Mouse (Mus musculus) ovary, postnatal 10 days (tissue): ENCODE measurements around the gene Pkp1.

Experiments
- DNase-seq: peaks from one replicate; pipeline ENCODE4 v3.0.0; 2022; ENCODE audit warnings: low spot score

Gene Pkp1

GRCm38 (mm10) chr1:135856070-135856469 lies 62.9 kb downstream of the Pkp1 start:
- DNase-seq, result no peak

DNA sequence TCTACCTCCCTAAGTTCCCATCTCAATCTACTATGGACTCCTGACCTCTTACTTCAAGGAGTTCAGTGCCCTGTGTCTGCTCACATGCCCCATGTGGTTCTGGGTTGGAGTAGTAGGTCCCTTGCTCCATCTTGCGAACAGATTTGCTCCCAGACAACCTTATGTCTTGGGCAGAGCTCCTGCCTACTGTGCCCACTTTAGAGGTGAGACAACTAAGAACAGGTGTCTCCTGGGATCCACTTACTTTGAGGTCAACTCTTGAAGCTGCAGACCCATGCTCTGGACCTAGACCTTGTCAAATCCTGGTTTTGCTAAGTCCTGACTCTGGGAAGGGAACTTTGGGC lies 63.7 kb downstream of the Pkp1 start:
- no peak for DNase-seq

DNA sequence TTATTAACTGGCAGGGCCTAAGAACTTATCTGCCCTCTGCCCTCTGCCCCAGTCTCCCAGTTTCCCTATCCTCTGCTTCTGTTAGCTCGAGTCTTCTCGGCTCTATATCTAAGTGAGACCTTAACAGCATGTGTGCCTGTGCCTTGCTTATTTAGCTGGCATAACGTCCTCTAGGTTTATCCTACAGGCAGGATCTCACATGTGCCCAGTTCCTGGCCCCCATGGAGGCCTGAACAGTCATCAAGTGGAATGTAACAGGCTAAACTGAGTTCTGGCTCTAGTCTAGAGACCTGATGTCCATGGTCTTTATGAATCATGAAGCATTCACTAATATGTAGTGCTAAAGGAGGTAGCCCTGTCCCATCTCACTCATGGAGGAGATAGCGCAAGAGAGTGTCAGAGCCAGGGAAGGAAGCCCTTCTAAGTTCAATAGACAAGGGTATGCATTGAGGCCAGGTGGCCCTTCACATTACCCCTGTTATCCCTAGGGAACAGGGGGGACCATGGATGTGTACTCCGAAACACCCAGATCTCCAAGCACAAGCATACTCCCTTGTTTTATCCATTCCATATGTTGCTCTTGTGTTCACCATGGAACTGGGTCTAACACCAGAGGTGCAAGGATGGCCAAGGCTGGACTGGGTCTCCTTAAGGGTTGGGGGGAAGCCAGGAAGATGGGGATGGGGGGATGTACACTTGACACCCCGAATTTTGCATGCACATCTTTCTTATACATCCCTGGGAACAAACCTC lies 64.2 kb downstream of the Pkp1 start:
- no peak for DNase-seq

GRCm38 (mm10) chr1:135853200-135853599 lies 65.8 kb downstream of the Pkp1 start:
- no peak for DNase-seq

GRCm38 (mm10) chr1:135852044-135852756 lies 66.8 kb downstream of the Pkp1 start:
- no peak for DNase-seq

DNA sequence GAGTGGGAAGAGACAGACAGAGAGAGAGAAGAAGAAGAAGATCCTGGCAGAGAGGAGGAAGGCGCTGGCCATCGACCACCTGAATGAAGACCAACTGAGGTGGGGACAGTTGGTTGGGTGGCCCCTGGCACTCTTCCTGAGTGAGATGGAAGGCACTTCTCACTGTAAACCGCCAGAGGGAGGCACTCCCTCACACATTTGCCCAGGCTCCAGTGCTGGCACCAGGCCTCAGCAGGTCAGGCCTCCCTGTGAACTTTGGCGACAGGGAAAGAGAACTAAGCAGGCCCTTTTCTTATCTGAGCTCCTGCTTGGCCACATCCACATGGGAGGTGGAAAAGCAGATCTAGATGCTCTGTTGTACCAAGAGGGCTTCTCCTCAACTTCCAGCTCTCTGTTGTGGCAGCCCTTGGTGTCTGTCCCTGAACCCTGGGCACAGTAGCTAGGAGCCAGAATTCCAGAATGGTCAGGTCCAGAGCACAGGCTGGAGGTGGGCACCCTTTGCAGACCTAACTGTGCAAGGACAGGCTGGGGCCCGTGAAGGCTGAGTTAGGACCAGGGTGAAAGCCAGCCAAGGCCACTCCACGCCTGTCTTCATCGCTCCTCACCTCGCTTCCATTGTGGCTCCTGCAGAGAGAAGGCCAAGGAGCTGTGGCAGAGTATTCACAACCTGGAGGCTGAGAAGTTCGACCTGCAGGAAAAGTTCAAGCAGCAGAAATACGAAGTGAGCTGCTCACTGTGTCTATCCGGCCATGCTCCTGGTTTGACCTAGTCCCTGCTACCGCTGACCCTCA lies 68.1 kb downstream of the Pkp1 start:
- DNase-seq, result no peak

- DNase-seq, result no peak
Measured at GRCm38 (mm10) chr1:135847611-135848351, 71.2 kb downstream of the Pkp1 start.

DNA sequence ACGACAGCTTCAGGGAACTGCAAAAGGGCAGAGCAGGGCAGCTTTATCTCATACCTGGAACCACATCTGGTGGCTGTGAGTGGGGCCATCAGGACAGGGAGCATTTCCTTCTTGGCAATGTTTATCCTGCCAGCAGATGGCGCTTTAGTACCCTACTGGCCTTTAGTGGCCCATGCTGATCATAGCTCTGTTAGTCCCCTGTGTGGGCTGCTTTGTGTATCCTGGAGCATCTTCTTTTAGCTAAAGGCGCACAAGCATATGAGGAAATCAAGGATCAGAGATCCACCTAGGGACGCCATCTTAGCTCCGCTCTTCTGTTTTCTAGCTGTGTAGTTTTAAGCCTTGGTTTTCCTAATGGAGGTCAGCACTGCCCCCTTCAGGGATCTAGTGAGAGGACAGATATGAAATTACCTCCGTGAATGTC lies 71.9 kb downstream of the Pkp1 start:
- DNase-seq, result no peak

DNA sequence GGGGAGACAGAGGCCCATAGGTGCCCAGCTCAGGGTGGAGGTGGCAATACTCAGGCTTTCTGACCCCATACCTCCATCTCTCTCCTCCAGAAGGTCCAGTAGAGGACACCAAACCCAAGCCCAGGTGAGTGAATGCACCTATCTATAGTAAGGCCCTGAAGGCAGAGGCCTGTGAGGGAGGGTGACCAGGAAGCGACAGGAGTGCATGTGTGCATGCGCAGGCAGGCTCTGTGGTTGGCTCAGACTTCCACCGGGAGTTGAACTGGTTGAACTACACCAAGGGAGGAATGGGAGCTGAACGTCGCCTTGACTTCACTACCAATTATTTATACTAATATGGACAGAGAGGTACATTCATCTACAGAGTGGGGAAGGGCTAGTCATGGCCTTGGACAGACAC lies 72.4 kb downstream of the Pkp1 start:
- no peak for DNase-seq

GRCm38 (mm10) chr1:135844481-135844880 lies 74.5 kb downstream of the Pkp1 start:
- DNase-seq, result no peak

DNA sequence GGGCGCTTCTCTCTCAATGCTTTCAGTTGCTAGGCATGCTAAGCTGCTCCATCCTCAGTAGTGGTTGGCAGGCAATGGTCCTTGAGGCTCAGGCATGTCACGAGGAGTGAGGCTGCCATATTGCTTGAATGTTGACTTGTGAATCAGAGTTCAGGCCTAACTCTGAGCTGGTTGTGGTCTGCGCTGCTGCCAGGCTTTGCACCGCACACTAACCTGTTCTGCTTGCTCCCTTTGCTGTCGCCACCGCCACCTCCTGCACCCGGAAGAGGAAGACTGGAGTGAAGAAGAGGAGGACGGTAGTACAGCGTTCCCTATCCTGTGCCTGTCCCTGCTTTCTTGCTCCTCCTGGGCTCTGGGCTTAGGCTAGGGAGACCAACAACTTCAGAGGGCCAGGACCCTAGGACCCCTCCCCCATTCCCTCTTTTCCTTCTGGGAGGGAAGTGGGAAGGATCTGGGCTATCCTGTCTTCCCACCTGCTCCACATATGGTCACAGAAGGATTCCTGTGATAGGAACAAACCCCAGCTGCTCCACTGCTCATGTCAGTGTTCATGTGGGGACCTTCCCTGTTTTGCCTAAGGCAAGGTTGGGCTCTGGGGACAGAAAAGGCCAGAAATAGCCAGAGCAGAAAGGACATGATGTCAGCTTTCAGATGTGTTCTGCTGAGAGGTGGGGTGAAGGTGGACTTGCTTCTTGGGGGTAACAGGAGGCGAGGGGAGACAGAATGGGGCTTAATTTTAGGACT lies 75.3 kb downstream of the Pkp1 start:
- no peak for DNase-seq

GRCm38 (mm10) chr1:135840675-135841395 lies 78.2 kb downstream of the Pkp1 start:
- DNase-seq, result no peak

GRCm38 (mm10) chr1:135839065-135839464 lies 79.9 kb downstream of the Pkp1 start:
- no peak for DNase-seq

GRCm38 (mm10) chr1:135838626-135839025 lies 80.4 kb downstream of the Pkp1 start:
- DNase-seq, result no peak

GRCm38 (mm10) chr1:135835716-135836483 lies 83.1 kb downstream of the Pkp1 start, which contains the start of gene Tnnt2:
Gene Tnnt2, plus strand, starts transcription at chr1:135836354.
- no peak for DNase-seq

DNA sequence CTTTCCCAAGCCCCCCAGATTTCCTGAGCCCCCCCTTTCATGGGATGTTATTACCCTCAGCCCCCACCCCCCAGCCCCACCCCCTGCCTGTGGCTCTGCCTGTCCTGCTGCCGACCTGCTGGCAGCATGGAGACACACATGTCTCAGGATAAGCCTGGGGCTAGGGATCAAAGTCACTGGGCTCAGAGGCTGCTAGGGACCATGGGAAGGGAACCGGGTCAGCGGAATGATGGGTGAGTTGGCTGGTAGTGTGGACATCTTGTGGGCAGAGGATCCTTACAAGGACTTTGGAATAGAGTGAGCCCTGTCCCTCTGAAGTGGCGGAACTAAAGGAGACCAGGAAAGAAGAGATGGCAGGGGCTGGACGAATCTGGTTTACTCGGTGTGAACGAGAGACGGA lies 84.0 kb downstream of the Pkp1 start:
- no peak for DNase-seq

DNA sequence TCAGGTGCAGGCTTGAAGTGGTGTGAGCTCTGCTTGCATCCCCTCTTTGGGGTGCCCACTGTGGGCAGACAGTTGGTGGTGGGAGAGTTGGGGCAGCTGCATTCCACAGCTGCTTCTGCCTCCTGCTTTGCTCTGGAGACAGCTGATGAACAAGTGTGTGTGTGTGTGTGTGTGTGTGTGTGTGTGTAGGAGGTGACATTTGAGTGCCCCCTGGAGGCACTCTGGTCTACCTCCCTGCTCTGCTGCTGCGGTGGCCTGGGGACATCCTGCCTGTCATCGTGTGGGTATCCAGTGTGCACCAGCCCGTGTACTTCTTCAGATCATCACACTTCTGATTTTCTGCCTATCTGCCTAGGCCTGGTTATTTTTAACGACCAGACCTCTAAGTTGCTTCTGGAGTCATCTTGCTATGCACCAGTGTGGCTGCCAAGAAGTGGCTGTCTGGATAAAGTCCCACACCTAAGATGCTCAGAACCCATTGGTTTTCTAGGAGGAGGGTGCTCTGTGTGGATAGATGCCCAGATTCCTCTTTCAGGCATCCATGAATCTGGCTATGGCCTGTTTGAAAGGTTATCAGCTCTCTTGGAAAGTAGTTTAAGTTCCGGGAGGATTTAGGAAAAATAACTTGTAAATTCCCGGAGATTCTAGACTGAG lies 84.7 kb downstream of the Pkp1 start:
- DNase-seq, result no peak

- DNase-seq, result no peak
Measured at GRCm38 (mm10) chr1:135828918-135829317, 90.1 kb downstream of the Pkp1 start.

GRCm38 (mm10) chr1:135821780-135822179 lies 97.2 kb downstream of the Pkp1 start:
- DNase-seq, result no peak
